Mouse (Mus musculus) liver, embryonic 16.5 days (tissue): ENCODE results near the gene Tarbp1. TPM values are rescaled to one million over a fixed set of nuclear protein-coding genes. Genes with fewer than 3 reads are reported as not detected.

Experiments
- ATAC-seq: fragments of 200-750 bp; cut with Nextera tagmentation; 2 replicates; pipeline ENCODE4 v1.8.0; 2017; ENCODE audit warnings: low read depth, mild to moderate bottlenecking, moderate number of reproducible peaks, moderate library complexity
- H3K27ac ChIP-seq: fragments of 300-500 bp; sonication (generic); 2 replicates; pipeline ENCODE4 v1.5.1; 2014; ENCODE audit warnings: mild to moderate bottlenecking, low read length
- H3K27me3 ChIP-seq: fragments of 300-500 bp; sonication (generic); 2 replicates; pipeline ENCODE4 v1.6.1; 2014; ENCODE audit warnings: low read depth, low read length, mixed read lengths; ENCODE audit not compliant: control insufficient read depth, insufficient read depth
- H3K36me3 ChIP-seq: fragments of 300-500 bp; sonication (generic); 2 replicates; pipeline ENCODE4 v1.6.1; 2014; ENCODE audit warnings: mild to moderate bottlenecking; ENCODE audit not compliant: control insufficient read depth, insufficient read depth
- H3K4me1 ChIP-seq: fragments of 300-500 bp; sonication (generic); 2 replicates; pipeline ENCODE4 v1.6.1; 2014; ENCODE audit warnings: low read depth, low read length, mixed read lengths; ENCODE audit not compliant: control insufficient read depth
- H3K4me2 ChIP-seq: fragments of 300-500 bp; sonication (generic); 2 replicates; pipeline ENCODE4 v1.6.1; 2014; ENCODE audit warnings: low read depth, low read length, mixed read lengths
- H3K4me3 ChIP-seq: fragments of 300-500 bp; sonication (generic); 2 replicates; pipeline ENCODE4 v1.5.1; 2014; ENCODE audit warnings: low read depth, mild to moderate bottlenecking, low read length
- H3K9ac ChIP-seq: fragments of 300-500 bp; sonication (generic); 2 replicates; pipeline ENCODE4 v1.6.1; 2014; ENCODE audit warnings: low read depth, low read length
- H3K9me3 ChIP-seq: fragments of 300-500 bp; sonication (generic); replicated peaks from 2 replicates; pipeline ENCODE4 v1.6.1; 2016; ENCODE audit warnings: low read length; ENCODE audit not compliant: control insufficient read depth
- WGBS: fragments of 180-500 bp; shearing (Covaris S2); extraction: QIAGEN DNeasy Blood & Tissue Kit; methylation state at CpG from one replicate; pipeline ENCODE4 v1.1.7; 2014; ENCODE audit not compliant: insufficient replicate concordance; 5-methylcytosine and 5-hydroxymethylcytosine counted together
- polyA plus RNA-seq: library from polyadenylated mRNA; unstranded; fragments of >200 nt; fragmentation: Nextera tagmentation; extraction: Ambion mirVana; gene quantifications from 2 replicates; pipeline ENCODE4 v1.2.1, GENCODE M21; 2015

Gene Tarbp1
- polyA plus RNA-seq, 1 experiment from 2014 or later, result 1.3 TPM

- 63% methylated on average over 6 of the region's 6 CpGs for WGBS
Measured at GRCm38 (mm10) chr8:126509635-126510034, 34.8 kb upstream of the Tarbp1 start.

GRCm38 (mm10) chr8:126508871-126509586 lies 34.2 kb upstream of the Tarbp1 start:
- H3K9ac ChIP-seq, result no peak overlapping the region
- no peak overlapping the region for H3K27ac ChIP-seq
- no peak for ATAC-seq
- H3K4me3 ChIP-seq, result no peak overlapping the region
- no peaks in the 10 kb centered on the region for H3K4me1 ChIP-seq
- 72% methylated on average over 8 of the region's 8 CpGs for WGBS
- no peaks in the 10 kb centered on the region for H3K27me3 ChIP-seq
- no peak overlapping the region for H3K4me2 ChIP-seq
- no peaks in the 10 kb centered on the region for H3K9me3 ChIP-seq
- no peaks in the 10 kb centered on the region for H3K36me3 ChIP-seq

More at GRCm38 (mm10) chr8:126509635-126510034, 34.8 kb upstream of the Tarbp1 start:
- Histone ChIP-seq H3K36me3 (no peaks in the 10 kb centered on the region), H3K27me3 (no peaks in the 10 kb centered on the region), H3K4me2 (no peak overlapping the region), H3K9ac (no peak overlapping the region), H3K4me1 (no peaks in the 10 kb centered on the region; the same call in 1 of the 2 replicates), H3K9me3 (no peaks in the 10 kb centered on the region), H3K4me3 (no peak overlapping the region), H3K27ac (no peak overlapping the region)
- no peak for ATAC-seq

- no peak overlapping the region for H3K9ac ChIP-seq
- no peak for ATAC-seq
- no peak overlapping the region for H3K27ac ChIP-seq
- no peaks in the 10 kb centered on the region for H3K4me1 ChIP-seq
- WGBS, result 76% methylated on average over 2 of the region's 2 CpGs
- no peaks in the 10 kb centered on the region for H3K9me3 ChIP-seq
- no peaks in the 10 kb centered on the region for H3K27me3 ChIP-seq
- H3K4me3 ChIP-seq, result no peak overlapping the region
- no peaks in the 10 kb centered on the region for H3K36me3 ChIP-seq
- H3K4me2 ChIP-seq, result no peak overlapping the region
Measured at GRCm38 (mm10) chr8:126508221-126508620, 33.4 kb upstream of the Tarbp1 start.

GRCm38 (mm10) chr8:126504492-126505182 lies 29.8 kb upstream of the Tarbp1 start:
- WGBS, result 65% methylated on average over 16 of the region's 16 CpGs
- Histone ChIP-seq H3K9me3 (no peaks in the 10 kb centered on the region), H3K27me3 (no peaks in the 10 kb centered on the region), H3K4me2 (no peak overlapping the region), H3K27ac (no peak overlapping the region), H3K4me1 (no peaks in the 10 kb centered on the region), H3K4me3 (no peak overlapping the region), H3K9ac (no peak overlapping the region), H3K36me3 (no peaks in the 10 kb centered on the region)
- ATAC-seq, result no peak

GRCm38 (mm10) chr8:126502722-126503121 lies 27.9 kb upstream of the Tarbp1 start:
- ATAC-seq, result no peak
- H3K4me1 ChIP-seq, result peaks cover 4% of the 10 kb centered on the region
- no peaks in the 10 kb centered on the region for H3K9me3 ChIP-seq
- no peak overlapping the region for H3K27ac ChIP-seq
- no peaks in the 10 kb centered on the region for H3K36me3 ChIP-seq
- H3K4me3 ChIP-seq, result no peak overlapping the region
- no peak overlapping the region for H3K9ac ChIP-seq
- WGBS, result 34% methylated on average over 2 of the region's 2 CpGs
- no peaks in the 10 kb centered on the region for H3K27me3 ChIP-seq
- no peak overlapping the region for H3K4me2 ChIP-seq

- WGBS, result 72% methylated on average over 2 of the region's 2 CpGs
Measured at GRCm38 (mm10) chr8:126499371-126499770, 24.5 kb upstream of the Tarbp1 start.

GRCm38 (mm10) chr8:126498465-126498864 lies 23.6 kb upstream of the Tarbp1 start:
- no peak for ATAC-seq
- Histone ChIP-seq H3K4me2 (no peak overlapping the region), H3K27me3 (no peaks in the 10 kb centered on the region), H3K36me3 (no peaks in the 10 kb centered on the region), H3K27ac (no peak overlapping the region), H3K4me3 (no peak overlapping the region), H3K9me3 (no peaks in the 10 kb centered on the region), H3K4me1 (peaks cover 7% of the 10 kb centered on the region), H3K9ac (no peak overlapping the region)
- WGBS, result 71% methylated on average over 6 of the region's 6 CpGs

More at GRCm38 (mm10) chr8:126499371-126499770, 24.5 kb upstream of the Tarbp1 start:
- no peaks in the 10 kb centered on the region for H3K27me3 ChIP-seq
- H3K4me3 ChIP-seq, result no peak overlapping the region
- H3K36me3 ChIP-seq, result no peaks in the 10 kb centered on the region
- no peaks in the 10 kb centered on the region for H3K9me3 ChIP-seq
- no peak overlapping the region for H3K9ac ChIP-seq
- no peak for ATAC-seq
- H3K4me1 ChIP-seq, result peaks cover 7% of the 10 kb centered on the region
- H3K27ac ChIP-seq, result no peak overlapping the region
- no peak overlapping the region for H3K4me2 ChIP-seq

GRCm38 (mm10) chr8:126497541-126498428 lies 22.9 kb upstream of the Tarbp1 start:
- Histone ChIP-seq H3K27ac (peak overlapping the region; percentile 37; the same call in 1 of the 2 replicates), H3K4me3 (peak overlapping the region; percentile 35), H3K36me3 (no peaks in the 10 kb centered on the region), H3K4me2 (peak overlapping the region; percentile 57), H3K27me3 (no peaks in the 10 kb centered on the region), H3K9ac (peak overlapping the region; percentile 51), H3K4me1 (peaks cover 7% of the 10 kb centered on the region), H3K9me3 (no peaks in the 10 kb centered on the region)
- 34% methylated on average over 27 of the region's 27 CpGs for WGBS
- ATAC-seq, result peak; percentile 80
